Mouse (Mus musculus): ENCODE results near the gene Crybb1. TPM values are rescaled to one million over a fixed set of nuclear protein-coding genes. Genes with fewer than 3 reads are reported as not detected.

Gene Crybb1
- polyA plus RNA-seq, 1 experiment, result 0.06 TPM

GRCm38 (mm10) chr5:112292343-112292980 lies 36.8 kb downstream of the Crybb1 start:
- Histone ChIP-seq H3K79me3 (ENCODE audit: low read depth) (peaks cover 90% of the 10 kb centered on the region), H3K27me3 (ENCODE audit: control insufficient read depth, insufficient read depth, insufficient read length) (no peaks in the 10 kb centered on the region), H3ac (ENCODE audit: control insufficient read depth, insufficient read length, low read depth) (no peak overlapping the region), H3K4me3 (ENCODE audit: insufficient read depth, poor library complexity, severe bottlenecking) (no peak overlapping the region), H3K79me2 (ENCODE audit: control insufficient read depth, insufficient read depth) (peaks cover 100% of the 10 kb centered on the region), H3K36me3 (ENCODE audit: control insufficient read depth, insufficient read depth) (peaks cover 21% of the 10 kb centered on the region)
- TF ChIP-seq FOSL1 (IDR thresholded peaks at IDR 0.05; ENCODE audit: insufficient read depth, low read length, poor library complexity, severe bottlenecking), result no peak
- TF ChIP-seq CEBPB (IDR thresholded peaks at IDR 0.05; ENCODE audit: low read depth), result no peak
- TF ChIP-seq MYOD1 (IDR thresholded peaks at IDR 0.05; ENCODE audit: control insufficient read depth, insufficient read length, low read depth), result no peak
- no peak for TF ChIP-seq MAX (IDR thresholded peaks at IDR 0.05)
- TF ChIP-seq CTCF (IDR thresholded peaks at IDR 0.05; ENCODE audit: control insufficient read depth, insufficient read depth, insufficient read length), result no peak
- no peak for TF ChIP-seq MYOG (IDR thresholded peaks at IDR 0.05; ENCODE audit: control insufficient read depth, extremely low read depth, insufficient read length)
- no peak for TF ChIP-seq USF1 (IDR thresholded peaks at IDR 0.05; ENCODE audit: low read depth)

- no peak for TF ChIP-seq MAX (IDR thresholded peaks at IDR 0.05)
- TF ChIP-seq MYOG (IDR thresholded peaks at IDR 0.05; ENCODE audit: control insufficient read depth, extremely low read depth, insufficient read length), result no peak
- TF ChIP-seq FOSL1 (IDR thresholded peaks at IDR 0.05; ENCODE audit: insufficient read depth, low read length, poor library complexity, severe bottlenecking), result no peak
- TF ChIP-seq CEBPB (IDR thresholded peaks at IDR 0.05; ENCODE audit: low read depth), result no peak
- no peak for TF ChIP-seq USF1 (IDR thresholded peaks at IDR 0.05; ENCODE audit: low read depth)
- no peak for TF ChIP-seq CTCF (IDR thresholded peaks at IDR 0.05; ENCODE audit: control insufficient read depth, insufficient read depth, insufficient read length)
- no peak for TF ChIP-seq MYOD1 (IDR thresholded peaks at IDR 0.05; ENCODE audit: control insufficient read depth, insufficient read length, low read depth)
- Histone ChIP-seq H3ac (ENCODE audit: control insufficient read depth, insufficient read length, low read depth) (no peak overlapping the region), H3K27me3 (ENCODE audit: control insufficient read depth, insufficient read depth, insufficient read length) (no peaks in the 10 kb centered on the region), H3K79me3 (ENCODE audit: low read depth) (peaks cover 90% of the 10 kb centered on the region), H3K4me3 (ENCODE audit: insufficient read depth, poor library complexity, severe bottlenecking) (no peak overlapping the region), H3K79me2 (ENCODE audit: control insufficient read depth, insufficient read depth) (peaks cover 100% of the 10 kb centered on the region), H3K36me3 (ENCODE audit: control insufficient read depth, insufficient read depth) (peaks cover 33% of the 10 kb centered on the region)
These were observed 38.2 kb downstream of the Crybb1 start for GRCm38 (mm10) chr5:112293800-112294199.

- Histone ChIP-seq H3K4me3 (ENCODE audit: insufficient read depth, poor library complexity, severe bottlenecking) (no peak overlapping the region), H3K36me3 (ENCODE audit: control insufficient read depth, insufficient read depth) (peaks cover 38% of the 10 kb centered on the region), H3K79me3 (ENCODE audit: low read depth) (peaks cover 91% of the 10 kb centered on the region), H3K79me2 (ENCODE audit: control insufficient read depth, insufficient read depth) (peaks cover 100% of the 10 kb centered on the region), H3K27me3 (ENCODE audit: control insufficient read depth, insufficient read depth, insufficient read length) (no peaks in the 10 kb centered on the region), H3ac (ENCODE audit: control insufficient read depth, insufficient read length, low read depth) (peak overlapping the region; percentile 20)
- TF ChIP-seq MYOG (IDR thresholded peaks at IDR 0.05; ENCODE audit: control insufficient read depth, extremely low read depth, insufficient read length) (no peak), CEBPB (IDR thresholded peaks at IDR 0.05; ENCODE audit: low read depth) (no peak), FOSL1 (IDR thresholded peaks at IDR 0.05; ENCODE audit: insufficient read depth, low read length, poor library complexity, severe bottlenecking) (no peak), USF1 (IDR thresholded peaks at IDR 0.05; ENCODE audit: low read depth) (no peak), CTCF (IDR thresholded peaks at IDR 0.05; ENCODE audit: control insufficient read depth, insufficient read depth, insufficient read length) (no peak), MYOD1 (IDR thresholded peaks at IDR 0.05; ENCODE audit: control insufficient read depth, insufficient read length, low read depth) (no peak)
These were observed 39.1 kb downstream of the Crybb1 start for GRCm38 (mm10) chr5:112294696-112295095.

GRCm38 (mm10) chr5:112295162-112295561 lies 39.5 kb downstream of the Crybb1 start:
- Histone ChIP-seq H3K4me3 (ENCODE audit: insufficient read depth, poor library complexity, severe bottlenecking) (no peak overlapping the region), H3K36me3 (ENCODE audit: control insufficient read depth, insufficient read depth) (peaks cover 37% of the 10 kb centered on the region), H3K27me3 (ENCODE audit: control insufficient read depth, insufficient read depth, insufficient read length) (no peaks in the 10 kb centered on the region), H3K79me3 (ENCODE audit: low read depth) (peaks cover 91% of the 10 kb centered on the region), H3K79me2 (ENCODE audit: control insufficient read depth, insufficient read depth) (peaks cover 100% of the 10 kb centered on the region), H3ac (ENCODE audit: control insufficient read depth, insufficient read length, low read depth) (no peak overlapping the region)
- TF ChIP-seq FOSL1 (IDR thresholded peaks at IDR 0.05; ENCODE audit: insufficient read depth, low read length, poor library complexity, severe bottlenecking) (peak; percentile 70), MAX (IDR thresholded peaks at IDR 0.05) (peak; percentile 33), MYOG (IDR thresholded peaks at IDR 0.05; ENCODE audit: control insufficient read depth, extremely low read depth, insufficient read length) (no peak), CEBPB (IDR thresholded peaks at IDR 0.05; ENCODE audit: low read depth) (peak; percentile 18), MYOD1 (IDR thresholded peaks at IDR 0.05; ENCODE audit: control insufficient read depth, insufficient read length, low read depth) (peak; percentile 82), USF1 (IDR thresholded peaks at IDR 0.05; ENCODE audit: low read depth) (no peak), CTCF (IDR thresholded peaks at IDR 0.05; ENCODE audit: control insufficient read depth, insufficient read depth, insufficient read length) (no peak)

- Histone ChIP-seq H3K36me3 (ENCODE audit: control insufficient read depth, insufficient read depth) (peaks cover 33% of the 10 kb centered on the region), H3K79me2 (ENCODE audit: control insufficient read depth, insufficient read depth) (peaks cover 100% of the 10 kb centered on the region), H3ac (ENCODE audit: control insufficient read depth, insufficient read length, low read depth) (peak overlapping the region; percentile 50), H3K4me3 (ENCODE audit: insufficient read depth, poor library complexity, severe bottlenecking) (no peak overlapping the region), H3K79me3 (ENCODE audit: low read depth) (peaks cover 91% of the 10 kb centered on the region), H3K27me3 (ENCODE audit: control insufficient read depth, insufficient read depth, insufficient read length) (no peaks in the 10 kb centered on the region)
- no peak for TF ChIP-seq MAX (IDR thresholded peaks at IDR 0.05)
- no peak for TF ChIP-seq MYOD1 (IDR thresholded peaks at IDR 0.05; ENCODE audit: control insufficient read depth, insufficient read length, low read depth)
- TF ChIP-seq MYOG (IDR thresholded peaks at IDR 0.05; ENCODE audit: control insufficient read depth, extremely low read depth, insufficient read length), result no peak
- TF ChIP-seq FOSL1 (IDR thresholded peaks at IDR 0.05; ENCODE audit: insufficient read depth, low read length, poor library complexity, severe bottlenecking), result no peak
- no peak for TF ChIP-seq USF1 (IDR thresholded peaks at IDR 0.05; ENCODE audit: low read depth)
- no peak for TF ChIP-seq CEBPB (IDR thresholded peaks at IDR 0.05; ENCODE audit: low read depth)
- TF ChIP-seq CTCF (IDR thresholded peaks at IDR 0.05; ENCODE audit: control insufficient read depth, insufficient read depth, insufficient read length), result no peak
These were observed 39.9 kb downstream of the Crybb1 start for GRCm38 (mm10) chr5:112295564-112295963.

Data from C2C12 (cell line).